Mouse (Mus musculus): ENCODE results near the gene Dlg4.
"Not testable (repeated sequence)": the region's sequence is repeated elsewhere in the genome, so short reads cannot be mapped to it uniquely, and the experiment has no call there.

Gene Dlg4

GRCm38 (mm10) chr11:70053898-70054570 lies 37.3 kb downstream of the Dlg4 start, which contains the start of gene Asgr1:
Asgr1 (plus strand) TSS chr11:70054085.
- no peak for DNase-seq

GRCm38 (mm10) chr11:70055618-70056214 lies 39.0 kb downstream of the Dlg4 start:
- DNase-seq = peak; percentile 88 to 91

- DNase-seq = no peak
These were observed 41.1 kb downstream of the Dlg4 start for GRCm38 (mm10) chr11:70057805-70058204.

- DNase-seq = no peak
These were observed 43.2 kb downstream of the Dlg4 start for GRCm38 (mm10) chr11:70059930-70060329.

- DNase-seq = no peak
These were observed 46.3 kb downstream of the Dlg4 start for GRCm38 (mm10) chr11:70063053-70063452.

GRCm38 (mm10) chr11:70066701-70067100 lies 50.0 kb downstream of the Dlg4 start:
- DNase-seq = no peak

GRCm38 (mm10) chr11:70068245-70068644 lies 51.5 kb downstream of the Dlg4 start:
- peak in 1 of 2 experiments; percentile 40 for DNase-seq

GRCm38 (mm10) chr11:70070057-70070456 lies 53.3 kb downstream of the Dlg4 start:
- no peak for DNase-seq

- not testable (repeated sequence) for DNase-seq
These were observed 53.9 kb downstream of the Dlg4 start for GRCm38 (mm10) chr11:70070603-70071002.

GRCm38 (mm10) chr11:70074379-70075071 lies 57.8 kb downstream of the Dlg4 start:
- DNase-seq = peak; percentile 91 to 93

GRCm38 (mm10) chr11:70075581-70075980 lies 58.8 kb downstream of the Dlg4 start:
- DNase-seq = no peak

GRCm38 (mm10) chr11:70077441-70077840 lies 60.7 kb downstream of the Dlg4 start:
- DNase-seq = no peak

- DNase-seq = no peak
These were observed 62.4 kb downstream of the Dlg4 start for GRCm38 (mm10) chr11:70079175-70079574.

- peak; percentile 51 to 61 for DNase-seq
These were observed 63.2 kb downstream of the Dlg4 start for GRCm38 (mm10) chr11:70079928-70080327.

- no peak for DNase-seq
These were observed 64.3 kb downstream of the Dlg4 start for GRCm38 (mm10) chr11:70080803-70081590.

- no peak for DNase-seq
These were observed 67.8 kb downstream of the Dlg4 start for GRCm38 (mm10) chr11:70084563-70084962.

GRCm38 (mm10) chr11:70091986-70092783 lies 75.4 kb downstream of the Dlg4 start, which contains the start of gene Asgr2:
Asgr2 (plus strand) TSS chr11:70092644.
- DNase-seq = peak in 1 of 2 experiments; percentile 12

All from cerebellum, postnatal 10 days (tissue).